Mouse (Mus musculus) heart, postnatal 4 days (tissue): ENCODE measurements around the gene A530084C06Rik. TPM values are rescaled to one million over a fixed set of nuclear protein-coding genes. Genes with fewer than 3 reads are reported as not detected.

ENCODE experiments used
- DNase-seq: peaks from one replicate; pipeline ENCODE4 v3.0.0; 2021
- total RNA-seq, 2 experiments: library from RNA; stranded (reverse); gene quantifications; 2 replicates each; pipeline ENCODE4 v1.2.3; 2021

Gene A530084C06Rik
- total RNA-seq, 2 experiments from 2014 or later: not detected

DNA sequence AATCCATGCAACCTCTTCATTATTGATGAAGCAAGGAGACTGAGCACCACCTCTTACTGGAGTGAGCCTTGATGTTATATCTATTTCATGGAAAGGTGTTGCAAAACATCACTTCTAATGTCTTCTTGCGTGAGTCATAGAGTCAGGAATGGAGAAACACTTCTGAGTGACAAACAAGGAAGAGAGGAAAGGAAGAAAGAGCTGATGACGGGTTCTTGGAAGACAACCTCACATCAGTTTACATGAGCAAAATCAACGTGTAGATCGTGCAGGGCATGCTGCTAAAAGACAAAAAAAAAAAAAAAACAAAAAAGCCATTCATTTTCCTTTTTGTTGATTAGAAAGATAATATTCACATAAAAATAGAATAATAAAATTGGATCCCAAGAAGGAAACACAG, 24.4 kb downstream of the A530084C06Rik start:
- DNase-seq: no peak

DNA sequence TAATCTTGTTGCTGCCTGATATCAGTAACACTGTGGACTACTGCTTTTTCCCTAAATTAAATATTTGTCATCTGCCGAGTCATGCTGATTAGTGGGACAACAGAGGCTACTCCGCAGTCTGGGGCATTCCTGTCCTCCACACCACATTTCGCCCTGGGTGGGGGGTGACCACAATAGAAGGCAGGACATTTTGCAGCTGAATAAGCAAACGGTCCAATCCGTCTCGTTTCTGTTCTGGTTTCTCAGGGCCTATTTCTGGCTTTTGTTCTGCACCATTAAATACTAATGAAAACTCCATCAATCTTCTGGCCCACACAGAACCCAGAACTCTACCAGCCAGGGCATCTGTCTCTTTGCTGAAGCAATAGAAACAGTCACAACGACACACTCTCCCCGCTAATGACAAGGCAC, 27.5 kb downstream of the A530084C06Rik start:
- DNase-seq: no peak

DNA sequence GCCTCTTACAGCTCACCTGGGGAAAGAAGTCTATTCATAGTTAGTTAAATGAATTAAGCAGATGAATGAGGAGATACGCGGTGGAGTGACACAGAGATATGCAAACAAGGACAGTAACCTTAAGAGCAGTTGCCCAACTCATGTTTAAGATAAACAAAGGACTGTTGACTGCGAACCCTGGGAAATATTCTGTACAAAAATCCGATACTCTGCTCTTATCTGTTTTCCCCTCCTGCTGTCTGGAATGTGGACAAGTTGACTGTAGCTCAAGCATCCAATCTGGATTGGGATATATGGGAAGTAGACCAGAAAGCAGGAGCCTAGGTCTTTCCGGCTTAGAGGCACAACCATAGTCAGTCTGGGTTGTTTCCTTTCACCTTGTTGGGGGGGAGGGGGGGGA, 27.9 kb downstream of the A530084C06Rik start:
- DNase-seq: no peak

DNA sequence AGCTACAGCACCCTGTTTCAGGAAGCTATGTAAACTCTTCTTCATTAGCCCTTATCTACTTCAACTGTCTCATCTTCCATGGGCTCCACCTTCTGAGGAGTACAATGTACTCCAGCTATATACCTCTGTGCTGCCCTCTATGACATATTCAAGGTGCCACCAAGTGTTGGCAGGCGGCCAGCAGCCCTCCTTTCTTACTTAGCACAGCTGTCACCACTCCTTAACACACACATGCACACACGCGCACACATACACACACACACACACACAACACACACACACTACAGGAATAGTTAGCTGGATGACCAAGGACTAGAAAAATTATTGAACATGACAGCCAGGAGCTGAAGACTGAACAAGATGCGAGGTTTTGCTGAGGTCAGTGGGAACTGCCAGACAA, 34.2 kb downstream of the A530084C06Rik start:
- peak; percentile 30 for DNase-seq

DNA sequence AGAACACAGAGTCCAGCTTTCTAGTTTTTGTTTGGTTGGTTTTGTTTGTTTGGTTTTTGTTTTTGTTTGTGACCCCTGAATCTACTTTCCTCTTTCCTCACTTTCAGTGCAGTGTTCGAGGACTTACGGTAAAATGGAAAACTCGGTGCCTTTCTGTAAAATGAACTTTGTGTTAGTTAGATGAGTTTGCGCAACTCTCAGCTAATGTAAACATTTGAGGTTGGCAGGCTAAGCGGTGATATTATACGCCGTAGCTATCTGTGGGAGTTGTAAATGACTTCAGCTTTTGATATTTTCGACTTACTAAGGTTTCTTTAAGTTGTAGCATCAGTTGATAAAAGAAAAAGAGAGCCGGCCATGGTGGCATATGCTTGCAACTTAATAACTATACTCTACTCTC, 40.2 kb downstream of the A530084C06Rik start:
- no peak for DNase-seq

DNA sequence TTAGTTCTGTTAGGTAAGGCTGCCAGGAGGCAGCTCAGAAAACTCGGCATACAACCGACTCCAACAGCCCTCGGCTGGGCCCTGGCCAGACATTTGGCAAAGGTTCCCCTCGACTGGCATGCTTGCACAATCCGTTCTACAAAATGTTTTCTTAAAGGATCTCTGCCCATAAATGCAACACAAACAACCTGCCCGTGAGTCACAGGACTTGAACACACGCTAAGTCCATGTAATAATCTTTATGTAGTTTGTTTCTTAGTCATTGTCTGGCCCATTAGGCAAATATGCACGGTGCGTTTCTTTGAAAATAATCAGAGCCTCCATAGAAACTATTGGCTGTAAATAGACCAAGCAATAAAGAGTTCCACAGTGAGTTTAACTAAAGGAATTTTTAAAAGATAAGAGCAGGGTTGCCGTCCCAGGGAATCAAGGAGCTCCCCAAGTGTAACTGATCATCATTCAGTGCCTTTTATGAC, 40.7 kb downstream of the A530084C06Rik start:
- DNase-seq: peak; percentile 56

DNA sequence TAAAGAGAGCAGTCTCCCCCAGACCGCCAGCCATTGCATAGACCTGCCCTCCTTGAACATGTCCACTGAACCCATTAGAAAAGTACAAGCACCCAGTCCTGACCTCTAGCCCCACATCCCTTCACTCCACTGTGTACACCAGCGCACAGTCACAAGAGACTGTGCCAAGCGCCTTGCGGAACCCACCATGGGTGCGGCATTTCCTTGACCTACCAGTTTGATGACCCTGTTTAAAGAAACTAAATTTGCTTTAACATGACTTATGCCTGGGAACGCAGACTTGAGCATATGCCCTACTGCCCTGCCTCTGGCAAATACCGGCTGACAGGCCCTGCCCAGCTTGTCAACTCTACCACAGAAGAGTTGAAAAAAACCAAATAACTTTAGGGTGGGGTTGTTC, 43.9 kb downstream of the A530084C06Rik start:
- no peak for DNase-seq

DNA sequence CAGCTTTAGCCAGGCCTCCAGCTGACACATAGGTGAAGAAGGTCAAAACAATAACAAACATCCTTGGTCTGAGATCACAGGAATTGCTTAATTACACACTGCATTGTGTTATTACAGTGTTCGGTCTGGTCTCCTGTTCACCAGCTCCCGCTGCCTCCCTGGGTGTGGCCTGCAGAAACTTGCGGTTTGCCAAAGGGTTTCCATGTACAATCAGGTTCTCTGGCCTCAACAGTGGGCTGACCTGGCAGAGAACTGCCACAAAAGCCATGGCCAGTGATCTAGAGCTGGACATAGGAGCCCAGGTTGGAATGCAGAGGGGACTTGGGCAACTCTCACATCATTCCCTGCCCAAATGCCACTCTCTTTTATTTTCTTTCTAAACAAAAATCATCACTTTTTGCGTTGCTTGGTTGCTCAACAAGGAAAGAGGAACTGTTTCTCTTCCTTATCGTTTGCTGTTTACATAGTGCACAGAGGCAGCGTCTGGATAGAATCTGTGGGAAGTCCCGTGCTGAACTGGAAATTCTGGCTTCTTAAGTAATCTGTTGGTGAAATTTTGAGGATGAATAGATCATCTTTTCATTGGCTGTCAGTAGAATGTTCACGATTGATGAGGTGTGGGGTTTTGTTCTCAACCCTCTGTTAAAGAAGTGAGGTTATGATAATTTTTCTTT, 52.5 kb downstream of the A530084C06Rik start:
- peak; percentile 7 for DNase-seq

Other genes with a start within 250 kb of the A530084C06Rik start
- gene Foxq1, start 3.2 kb downstream of the A530084C06Rik start, total RNA-seq: under 1 TPM in 1 of 2 experiments, not detected in 1; 0.07 TPM
- gene Foxf2, start 66.5 kb upstream of the A530084C06Rik start, total RNA-seq: not detected
- 10 to 100 TPM in 1 of 2 experiments, 1 to 10 TPM in 1; 8.7 to 10.1 TPM for gene Foxc1, start 247.3 kb upstream of the A530084C06Rik start, total RNA-seq